Mouse (Mus musculus) hindbrain, embryonic 11.5 days (tissue): Measurements from ENCODE around the gene Sgf29. TPM values are rescaled to one million over a fixed set of nuclear protein-coding genes. Genes with fewer than 3 reads are reported as not detected.
"Not testable (repeated sequence)": the region's sequence is repeated elsewhere in the genome, so short reads cannot be mapped to it uniquely, and the experiment has no call there.

ENCODE experiments used
- ATAC-seq: fragments of 200-750 bp; cut with Nextera tagmentation; 2 replicates; pipeline ENCODE4 v1.8.0; 2017; ENCODE audit warnings: mild to moderate bottlenecking, moderate TSS enrichment, moderate library complexity; ENCODE audit not compliant: low FRiP score
- DNase-seq: peaks from one replicate; pipeline ENCODE4 v3.0.0-alpha.2; 2015; ENCODE audit warnings: low spot score
- H3K27ac ChIP-seq: fragments of 300-500 bp; sonication (generic); 2 replicates; pipeline ENCODE4 v1.5.1; 2014; ENCODE audit warnings: mild to moderate bottlenecking, low read depth, low read length
- H3K27me3 ChIP-seq: fragments of 300-500 bp; sonication (generic); 2 replicates; pipeline ENCODE4 v1.6.1; 2014; ENCODE audit warnings: mild to moderate bottlenecking, low read length, moderate library complexity, mixed read lengths; ENCODE audit not compliant: control insufficient read depth, insufficient read depth
- H3K36me3 ChIP-seq: fragments of 300-500 bp; sonication (generic); 2 replicates; pipeline ENCODE4 v1.6.1; 2014; ENCODE audit warnings: mild to moderate bottlenecking, low read length, moderate library complexity, mixed read lengths; ENCODE audit not compliant: control insufficient read depth, insufficient read depth
- H3K4me1 ChIP-seq: fragments of 300-500 bp; sonication (generic); replicated peaks from 2 replicates; pipeline ENCODE4 v1.6.1; 2014; ENCODE audit warnings: low read length, mixed read lengths; ENCODE audit not compliant: control insufficient read depth, insufficient read depth
- H3K4me2 ChIP-seq: fragments of 300-500 bp; sonication (generic); replicated peaks from 2 replicates; pipeline ENCODE4 v1.6.1; 2014; ENCODE audit warnings: mild to moderate bottlenecking, low read depth, low read length
- H3K4me3 ChIP-seq: fragments of 300-500 bp; sonication (generic); 2 replicates; pipeline ENCODE4 v1.5.1; 2014; ENCODE audit warnings: low read depth, low read length
- H3K9ac ChIP-seq: fragments of 300-500 bp; sonication (generic); 2 replicates; pipeline ENCODE4 v1.6.1; 2014; ENCODE audit warnings: low read depth, low read length
- H3K9me3 ChIP-seq: fragments of 300-500 bp; sonication (generic); 2 replicates; pipeline ENCODE4 v1.6.1; 2016; ENCODE audit warnings: low read length; ENCODE audit not compliant: control insufficient read depth
- WGBS: fragments of 180-500 bp; shearing (Covaris S2); extraction: QIAGEN DNeasy Blood & Tissue Kit; methylation state at CpG from one replicate; pipeline ENCODE4 v1.1.7; 2014; 5-methylcytosine and 5-hydroxymethylcytosine counted together
- polyA plus RNA-seq: library from polyadenylated mRNA; unstranded; fragments of >200 nt; fragmentation: Nextera tagmentation; extraction: Ambion mirVana; gene quantifications from 2 replicates; pipeline ENCODE4 v1.2.1, GENCODE M21; 2014

Sgf29 gene
- polyA plus RNA-seq, 1 experiment from 2014 or later = 49.3 TPM

DNA sequence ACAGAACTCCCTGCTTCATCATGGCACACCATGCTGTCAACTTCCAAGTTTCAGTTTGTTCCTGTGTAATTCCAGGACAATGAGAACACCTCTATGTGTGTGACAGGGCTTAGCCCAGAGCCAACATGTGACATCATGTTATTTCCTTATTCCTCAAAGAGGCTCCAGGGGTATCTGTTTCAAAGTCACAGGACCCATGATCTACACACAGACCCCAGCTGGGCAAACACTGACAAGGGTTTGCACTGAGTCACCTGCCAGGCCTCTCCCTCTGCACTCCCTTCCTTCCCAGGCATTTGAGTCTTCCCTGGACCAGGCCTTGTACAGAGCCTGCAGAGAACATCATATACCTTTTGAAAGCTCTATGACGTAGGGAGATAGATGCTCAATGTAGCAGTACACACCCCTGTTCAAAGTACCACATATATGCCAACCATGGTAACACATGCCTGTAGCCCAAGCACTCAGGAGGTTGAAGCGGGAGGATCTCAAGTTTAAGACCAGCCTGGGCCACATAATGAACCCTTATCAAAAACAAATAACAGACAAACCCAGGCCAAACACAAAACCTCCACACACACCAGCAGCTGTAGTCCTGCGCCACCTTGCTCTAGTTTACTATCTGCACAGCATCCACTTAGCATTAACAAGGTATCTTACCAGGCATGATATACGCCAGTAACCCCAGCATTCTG is 18.1 kb upstream of the Sgf29 start, which contains the start of gene Nupr1:
TSS of gene Nupr1 (minus strand) at position 38 of the 695 bp plus-strand sequence.
- Histone ChIP-seq H3K9ac (no peak within 1 kb of the TSS), H3K4me3 (no peak within 1 kb of the TSS), H3K4me2 (no peak within 1 kb of the TSS), H3K36me3 (no peaks in the 10 kb centered on the region), H3K4me1 (no peaks in the 10 kb centered on the region), H3K27me3 (no peaks in the 10 kb centered on the region), H3K9me3 (no peaks in the 10 kb centered on the region), H3K27ac (no peak within 1 kb of the TSS)
- WGBS = 92% methylated on average over 4 of the region's 4 CpGs
- DNase-seq (no peak), ATAC-seq (no peak)

DNA sequence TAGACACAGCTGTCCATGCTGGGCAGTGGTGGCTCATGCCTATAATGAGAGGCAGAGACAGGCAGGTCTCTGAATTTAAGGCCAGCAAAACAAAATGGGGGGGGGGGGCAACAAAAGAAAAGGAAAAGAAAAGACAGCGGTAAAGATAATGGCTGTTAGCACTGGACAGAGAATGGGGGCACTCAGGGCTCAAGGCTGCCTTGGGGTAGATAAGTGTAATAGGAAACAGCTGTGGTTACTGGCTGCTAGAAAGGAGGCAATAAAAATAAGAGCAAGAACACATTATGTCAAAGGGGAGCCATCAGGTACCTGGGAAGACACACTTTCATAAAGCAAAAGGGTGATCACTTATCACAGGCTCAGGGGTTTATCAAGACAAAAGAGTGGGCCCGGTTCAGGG is 16.6 kb upstream of the Sgf29 start:
- H3K27ac ChIP-seq = no peak overlapping the region
- no peaks in the 10 kb centered on the region for H3K9me3 ChIP-seq
- no peak overlapping the region for H3K4me2 ChIP-seq
- no peak overlapping the region for H3K4me3 ChIP-seq
- ATAC-seq = no peak
- H3K9ac ChIP-seq = no peak overlapping the region
- no peak for DNase-seq
- H3K36me3 ChIP-seq = no peaks in the 10 kb centered on the region
- H3K27me3 ChIP-seq = no peaks in the 10 kb centered on the region
- WGBS = 88% methylated on average over 2 of the region's 2 CpGs
- H3K4me1 ChIP-seq = no peaks in the 10 kb centered on the region

DNA sequence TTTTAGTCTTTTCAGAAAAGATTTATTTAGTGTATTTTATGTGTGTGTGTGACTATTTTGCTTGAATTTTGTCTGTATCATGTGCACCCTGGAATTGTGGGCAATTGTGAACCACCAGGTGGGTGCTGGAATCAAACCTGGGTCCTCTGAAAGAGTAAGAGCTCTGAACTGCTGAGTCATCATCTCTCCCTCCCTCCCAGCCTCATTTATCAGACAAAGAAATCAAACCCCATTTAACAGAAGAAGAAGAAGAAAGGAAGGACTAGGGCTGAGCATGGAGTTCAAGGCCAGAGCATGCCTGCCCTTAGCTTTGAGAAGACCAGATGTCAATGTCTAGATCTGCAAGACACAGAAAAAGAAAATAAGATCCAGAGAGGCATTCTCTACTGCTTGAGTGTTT is 13.7 kb upstream of the Sgf29 start:
- no peak overlapping the region for H3K27ac ChIP-seq
- no peak overlapping the region for H3K4me3 ChIP-seq
- no peaks in the 10 kb centered on the region for H3K27me3 ChIP-seq
- no peaks in the 10 kb centered on the region for H3K9me3 ChIP-seq
- H3K4me2 ChIP-seq = no peak overlapping the region
- no peaks in the 10 kb centered on the region for H3K36me3 ChIP-seq
- H3K4me1 ChIP-seq = no peaks in the 10 kb centered on the region
- DNase-seq (no peak), ATAC-seq (no peak)
- H3K9ac ChIP-seq = no peak overlapping the region

GRCm38 (mm10) chr7:126636733-126637520 is 12.2 kb upstream of the Sgf29 start:
- ATAC-seq (no peak), DNase-seq (peak; percentile 48)
- Histone ChIP-seq H3K27ac (no peak overlapping the region), H3K4me2 (no peak overlapping the region), H3K36me3 (no peaks in the 10 kb centered on the region), H3K4me1 (no peaks in the 10 kb centered on the region), H3K4me3 (no peak overlapping the region), H3K27me3 (no peaks in the 10 kb centered on the region), H3K9me3 (no peaks in the 10 kb centered on the region), H3K9ac (no peak overlapping the region)
- 22% methylated on average over 4 of the region's 4 CpGs for WGBS

GRCm38 (mm10) chr7:126642545-126643243 is 6.4 kb upstream of the Sgf29 start:
- WGBS = 73% methylated on average over 5 of the region's 5 CpGs
- Histone ChIP-seq H3K9ac (no peak overlapping the region), H3K9me3 (no peaks in the 10 kb centered on the region), H3K27ac (no peak overlapping the region), H3K27me3 (no peaks in the 10 kb centered on the region), H3K4me1 (no peaks in the 10 kb centered on the region), H3K36me3 (no peaks in the 10 kb centered on the region), H3K4me2 (no peak overlapping the region), H3K4me3 (no peak overlapping the region)
- no peak for ATAC-seq
- DNase-seq = no peak

DNA sequence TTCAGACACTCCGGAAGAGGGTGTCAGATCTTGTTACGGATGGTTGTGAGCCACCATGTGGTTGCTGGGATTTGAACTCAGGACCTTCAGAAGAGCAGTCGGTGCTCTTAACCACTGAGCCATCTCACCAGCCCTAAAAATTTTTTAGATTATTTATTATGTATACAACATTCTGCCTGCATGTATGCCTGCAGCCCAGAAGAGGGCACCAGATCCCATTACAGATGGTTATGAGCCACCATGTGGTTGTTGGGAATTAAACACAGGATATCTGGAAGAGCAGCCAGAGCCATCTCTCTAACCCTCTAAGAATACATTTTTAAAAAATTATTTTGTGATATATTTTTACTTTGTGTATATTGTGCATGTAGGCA is 5.9 kb upstream of the Sgf29 start:
- H3K4me2 ChIP-seq, ATAC-seq, H3K27me3 ChIP-seq, H3K4me1 ChIP-seq, H3K27ac ChIP-seq, H3K9ac ChIP-seq, H3K9me3 ChIP-seq, H3K36me3 ChIP-seq, H3K4me3 ChIP-seq: not testable (repeated sequence)
- WGBS = 64% methylated on average over 2 of the region's 3 CpGs
- DNase-seq = peak; percentile 50

DNA sequence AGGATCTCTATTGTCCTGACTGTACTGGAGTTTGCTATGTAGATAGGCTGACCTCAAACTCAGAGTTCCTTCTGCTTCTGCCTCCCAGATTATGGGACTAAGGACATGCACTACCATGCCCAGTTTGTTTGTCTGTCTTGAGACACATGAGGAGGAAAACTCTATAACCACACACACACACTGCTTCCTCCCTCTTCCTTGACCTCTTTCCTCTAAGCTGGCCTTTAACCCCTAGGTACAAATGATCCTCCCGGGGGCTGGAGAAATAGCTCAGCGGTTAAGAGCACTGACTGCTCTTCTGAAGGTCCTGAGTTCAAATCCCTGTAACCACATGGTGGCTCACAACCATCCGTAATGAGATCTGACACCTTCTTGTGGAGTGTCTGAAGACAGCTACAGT is 4.8 kb upstream of the Sgf29 start:
- no peak for ATAC-seq

GRCm38 (mm10) chr7:126644914-126645313 is 4.2 kb upstream of the Sgf29 start:
- H3K4me1 ChIP-seq = no peaks in the 10 kb centered on the region
- H3K4me2 ChIP-seq = no peak overlapping the region
- no peak overlapping the region for H3K9ac ChIP-seq
- H3K27ac ChIP-seq = no peak overlapping the region
- H3K36me3 ChIP-seq = no peaks in the 10 kb centered on the region
- DNase-seq (no peak), ATAC-seq (no peak)
- no peaks in the 10 kb centered on the region for H3K9me3 ChIP-seq
- H3K27me3 ChIP-seq = no peaks in the 10 kb centered on the region
- H3K4me3 ChIP-seq = no peak overlapping the region

More for the DNA sequence above, 4.8 kb upstream of the Sgf29 start:
- H3K4me3 ChIP-seq = no peak overlapping the region
- no peaks in the 10 kb centered on the region for H3K27me3 ChIP-seq
- no peaks in the 10 kb centered on the region for H3K4me1 ChIP-seq
- no peak overlapping the region for H3K27ac ChIP-seq
- no peaks in the 10 kb centered on the region for H3K36me3 ChIP-seq
- WGBS = 78% methylated on average over 3 of the region's 3 CpGs
- H3K9me3 ChIP-seq = no peaks in the 10 kb centered on the region
- no peak for DNase-seq
- H3K9ac ChIP-seq = no peak overlapping the region
- no peak overlapping the region for H3K4me2 ChIP-seq
